Mouse (Mus musculus): ENCODE data around the gene Nop14.

Nop14 gene

DNA sequence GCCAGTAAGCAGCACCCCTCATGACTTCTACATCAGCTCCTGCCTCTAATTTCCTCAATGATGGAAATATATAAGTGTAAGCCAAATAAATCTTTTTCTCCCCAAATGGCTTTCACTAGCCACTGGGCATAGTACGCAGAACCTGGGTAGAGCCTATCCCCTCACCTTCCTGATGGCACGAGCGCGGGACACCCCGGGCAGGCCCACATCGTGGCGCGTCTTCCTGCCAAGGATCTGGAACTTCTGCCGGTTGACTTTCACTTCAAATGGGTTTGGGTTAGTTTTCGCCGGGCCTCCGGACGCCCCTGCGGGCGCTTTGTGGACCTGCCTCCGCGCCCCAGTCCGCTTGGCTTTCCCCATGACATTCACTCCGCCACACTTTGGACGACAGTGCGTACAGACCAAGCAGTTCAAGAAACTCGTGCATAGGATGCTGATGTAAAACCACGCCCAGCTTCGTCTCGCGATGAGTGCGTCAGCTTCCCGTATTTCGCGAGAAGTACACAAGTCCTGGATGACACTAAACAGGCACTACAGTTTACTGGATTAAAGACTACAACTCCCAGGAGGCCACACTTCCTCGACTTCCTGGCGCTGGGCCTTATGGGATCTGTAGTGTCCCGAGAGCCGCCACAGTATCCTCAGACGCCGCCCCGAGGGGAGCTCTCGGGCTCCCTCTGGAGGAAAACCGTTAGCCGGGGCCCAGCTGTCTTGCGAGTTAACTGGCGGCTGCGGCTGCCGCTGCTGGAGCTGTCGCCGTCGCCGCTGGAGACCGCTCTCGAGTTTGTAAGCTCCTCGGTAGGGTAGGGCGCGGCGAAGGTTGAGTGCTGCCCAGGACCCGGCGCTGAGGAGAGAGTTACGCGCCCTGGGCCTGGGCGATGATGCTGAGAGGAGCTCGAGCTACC lies at the start of gene Nop14, which contains the start of gene Grk4:
Nop14 (minus strand) TSS at position 463 of the 905 bp plus-strand sequence.
Grk4 (plus strand) TSS at position 694 of the 905 bp plus-strand sequence.
- DNase-seq (ENCODE audit: extremely low spot score, low spot score): peak; percentile 99

- DNase-seq (ENCODE audit: extremely low spot score, low spot score): no peak
These were observed 48.5 kb upstream of the Nop14 start for GRCm38 (mm10) chr5:34708436-34708835.

DNA sequence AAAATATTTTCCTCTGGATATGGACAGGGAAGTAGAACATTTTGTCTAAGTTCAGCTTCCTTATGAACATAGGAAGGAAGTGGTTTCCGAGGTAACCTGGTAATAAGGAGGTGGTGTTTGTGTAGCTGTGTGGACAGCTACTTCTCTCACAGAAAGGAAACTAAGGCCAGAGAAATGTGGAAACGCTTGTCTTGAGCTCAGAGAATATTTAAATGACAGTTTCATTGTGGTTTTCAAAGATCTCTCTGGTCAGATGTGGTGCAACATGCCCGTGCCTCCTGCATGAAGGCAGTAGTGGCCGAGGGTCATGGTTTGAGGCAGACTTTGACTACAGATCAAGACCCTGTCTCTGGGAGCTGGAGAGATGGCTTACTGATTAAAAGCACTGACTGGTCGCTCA lies 35.6 kb upstream of the Nop14 start:
- DNase-seq (ENCODE audit: extremely low spot score, low spot score): no peak

DNA sequence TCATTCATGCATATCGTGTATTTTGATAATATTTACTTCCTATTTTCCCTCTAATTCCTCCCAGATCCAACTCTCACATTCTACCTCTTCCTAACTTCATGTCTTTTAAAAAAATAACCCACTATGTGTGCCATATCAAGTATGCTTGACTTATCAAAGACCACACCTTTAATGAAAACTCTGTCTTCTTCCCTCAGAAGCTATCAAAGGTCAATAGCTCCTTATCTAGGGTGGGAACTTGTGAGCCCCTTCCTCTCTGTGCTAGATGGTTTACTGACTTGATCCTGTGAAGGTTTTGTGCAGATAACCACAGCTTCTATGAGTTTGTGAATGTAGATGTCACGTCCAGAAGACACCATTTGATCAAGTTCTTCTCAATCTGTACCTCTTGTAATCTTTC lies 32.8 kb upstream of the Nop14 start:
- DNase-seq (ENCODE audit: extremely low spot score, low spot score): no peak

DNA sequence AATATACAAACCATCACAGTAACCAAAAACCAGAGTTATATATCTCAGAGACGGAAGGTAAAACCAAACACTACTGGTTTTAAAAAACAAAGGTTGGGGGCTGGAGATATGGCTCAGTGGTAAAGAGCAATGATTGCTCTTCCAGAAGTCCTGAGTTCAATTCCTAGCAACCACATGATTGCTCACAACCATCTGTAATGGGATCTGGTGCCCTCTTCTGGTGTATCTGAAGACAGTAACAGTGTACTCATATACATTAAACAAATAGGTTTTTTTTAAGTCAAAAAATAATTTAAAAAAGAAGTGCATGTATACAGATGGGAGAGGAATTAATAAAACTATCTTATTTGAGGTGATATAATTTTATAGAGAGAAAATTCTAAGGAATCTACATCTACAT lies 29.9 kb upstream of the Nop14 start:
- DNase-seq (ENCODE audit: extremely low spot score, low spot score): no peak

GRCm38 (mm10) chr5:34670280-34670679 lies 10.3 kb upstream of the Nop14 start:
- DNase-seq (ENCODE audit: extremely low spot score, low spot score): no peak

DNA sequence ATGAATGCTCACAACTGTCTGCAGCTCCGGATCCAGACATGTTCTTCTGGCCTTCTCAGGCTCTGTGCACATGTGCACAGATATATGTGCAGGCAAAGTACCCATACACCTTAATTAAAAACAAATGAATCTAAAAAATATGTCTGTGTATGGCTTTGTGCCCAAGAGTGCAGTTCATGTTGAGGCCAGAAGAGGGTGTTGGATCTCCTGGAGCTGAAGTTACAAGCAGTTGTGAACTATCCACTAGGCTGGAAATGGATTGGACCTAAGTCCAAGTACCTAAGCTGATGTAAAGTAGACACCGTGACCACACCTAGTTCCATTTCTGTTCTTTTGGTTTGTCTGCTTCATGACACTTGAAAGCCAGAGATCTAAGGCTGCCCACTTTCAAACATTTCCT lies 9.5 kb upstream of the Nop14 start:
- no peak for DNase-seq (ENCODE audit: extremely low spot score, low spot score)

GRCm38 (mm10) chr5:34663231-34663630 lies 3.3 kb upstream of the Nop14 start:
- no peak for DNase-seq (ENCODE audit: extremely low spot score, low spot score)

GRCm38 (mm10) chr5:34661909-34662308 lies 2.0 kb upstream of the Nop14 start:
- DNase-seq (ENCODE audit: extremely low spot score, low spot score): no peak

DNA sequence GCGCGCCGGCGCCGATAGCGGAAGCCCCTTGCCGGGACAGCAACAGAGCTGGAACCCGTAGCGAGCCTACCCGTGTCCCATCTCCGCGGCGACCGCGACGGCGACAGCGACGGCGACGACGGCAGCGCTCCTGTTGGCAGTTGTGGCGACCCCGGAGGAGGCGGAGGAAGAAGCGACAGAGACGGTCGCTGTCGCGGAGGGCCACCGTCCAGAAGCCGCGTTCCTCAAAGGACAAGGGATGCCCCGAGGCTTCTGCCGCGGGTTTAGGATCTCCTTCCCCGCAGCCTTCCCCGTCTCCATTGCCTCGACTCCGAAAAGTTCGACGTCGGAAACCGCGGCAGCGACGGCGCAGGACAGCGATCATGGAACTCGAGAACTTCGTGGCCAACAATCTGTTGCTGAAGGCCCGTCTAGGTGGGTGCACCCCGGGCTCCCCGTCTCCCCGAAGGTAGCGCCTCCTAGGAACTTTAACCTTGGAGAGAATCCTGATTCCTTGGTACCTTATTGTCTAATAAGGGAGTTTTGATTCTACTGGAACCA lies 713 bp upstream of the Nop14 start:
- no peak for DNase-seq (ENCODE audit: extremely low spot score, low spot score)

DNA sequence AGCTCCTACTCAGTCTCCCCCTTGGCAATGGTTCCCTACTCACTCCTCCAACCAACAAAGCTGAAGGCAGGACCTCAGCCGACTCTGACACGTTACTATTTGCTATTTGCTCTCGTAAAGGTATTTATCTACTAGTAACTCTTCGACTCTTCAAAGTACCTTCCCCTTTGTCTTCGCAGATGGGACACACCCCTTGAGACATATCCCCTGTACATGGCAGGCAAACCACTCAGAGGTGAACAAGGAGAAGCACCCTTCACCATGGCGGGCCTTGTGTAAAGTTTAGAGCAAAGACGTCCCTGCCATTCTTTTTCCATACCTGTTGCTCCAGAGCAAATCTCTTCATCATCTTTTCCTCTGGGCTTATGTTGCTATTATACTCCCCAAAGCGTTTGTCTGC lies 2.4 kb downstream of the Nop14 start:
- no peak for DNase-seq (ENCODE audit: extremely low spot score, low spot score)

DNA sequence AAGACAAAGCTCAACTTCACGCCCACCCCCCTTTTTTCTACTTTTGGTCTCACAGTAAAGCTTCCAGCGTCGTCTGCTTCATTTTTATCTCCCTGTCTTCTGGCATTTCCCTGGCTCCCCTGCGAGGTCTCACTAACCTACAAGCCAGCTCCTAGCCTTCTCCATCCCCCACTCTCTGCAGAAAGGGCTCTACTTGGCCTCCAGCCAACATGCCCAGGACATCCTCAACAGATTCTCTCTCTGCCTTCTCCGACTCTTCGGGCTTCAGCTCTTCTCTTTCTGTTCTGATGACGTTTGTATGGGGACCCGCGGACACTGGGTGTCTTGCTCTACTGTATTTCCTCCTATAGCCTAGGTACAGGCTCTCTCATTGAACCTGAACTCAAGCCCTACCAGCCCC lies 5.1 kb downstream of the Nop14 start:
- no peak for DNase-seq (ENCODE audit: extremely low spot score, low spot score)

- DNase-seq (ENCODE audit: extremely low spot score, low spot score): no peak
These were observed 7.0 kb downstream of the Nop14 start for GRCm38 (mm10) chr5:34652961-34653360.

DNA sequence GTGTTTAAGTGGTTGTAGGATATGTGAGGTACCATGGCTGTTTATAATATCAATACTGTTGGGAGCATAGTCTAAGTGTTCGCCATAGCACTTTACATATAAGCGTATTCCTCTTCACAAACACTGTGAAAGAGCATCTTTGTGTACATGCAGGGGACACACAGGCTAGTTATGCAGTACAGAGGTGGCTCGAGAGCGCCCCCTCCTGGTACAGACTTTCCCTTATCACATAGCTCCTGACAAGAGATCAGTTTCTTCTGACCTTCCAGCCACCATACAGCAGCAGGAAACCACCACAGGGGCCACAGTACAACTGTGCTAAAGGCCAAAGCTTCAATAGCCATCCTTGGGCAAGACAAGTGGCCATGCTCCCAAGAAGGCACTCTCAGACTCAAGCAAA lies 12.4 kb downstream of the Nop14 start:
- DNase-seq (ENCODE audit: extremely low spot score, low spot score): peak; percentile 75

- DNase-seq (ENCODE audit: extremely low spot score, low spot score): no peak
These were observed 17.0 kb downstream of the Nop14 start for GRCm38 (mm10) chr5:34642932-34643331.

GRCm38 (mm10) chr5:34641991-34642390 lies 18.0 kb downstream of the Nop14 start:
- no peak for DNase-seq (ENCODE audit: extremely low spot score, low spot score)

- DNase-seq (ENCODE audit: extremely low spot score, low spot score): no peak
These were observed 22.3 kb downstream of the Nop14 start for GRCm38 (mm10) chr5:34637591-34638156.

DNA sequence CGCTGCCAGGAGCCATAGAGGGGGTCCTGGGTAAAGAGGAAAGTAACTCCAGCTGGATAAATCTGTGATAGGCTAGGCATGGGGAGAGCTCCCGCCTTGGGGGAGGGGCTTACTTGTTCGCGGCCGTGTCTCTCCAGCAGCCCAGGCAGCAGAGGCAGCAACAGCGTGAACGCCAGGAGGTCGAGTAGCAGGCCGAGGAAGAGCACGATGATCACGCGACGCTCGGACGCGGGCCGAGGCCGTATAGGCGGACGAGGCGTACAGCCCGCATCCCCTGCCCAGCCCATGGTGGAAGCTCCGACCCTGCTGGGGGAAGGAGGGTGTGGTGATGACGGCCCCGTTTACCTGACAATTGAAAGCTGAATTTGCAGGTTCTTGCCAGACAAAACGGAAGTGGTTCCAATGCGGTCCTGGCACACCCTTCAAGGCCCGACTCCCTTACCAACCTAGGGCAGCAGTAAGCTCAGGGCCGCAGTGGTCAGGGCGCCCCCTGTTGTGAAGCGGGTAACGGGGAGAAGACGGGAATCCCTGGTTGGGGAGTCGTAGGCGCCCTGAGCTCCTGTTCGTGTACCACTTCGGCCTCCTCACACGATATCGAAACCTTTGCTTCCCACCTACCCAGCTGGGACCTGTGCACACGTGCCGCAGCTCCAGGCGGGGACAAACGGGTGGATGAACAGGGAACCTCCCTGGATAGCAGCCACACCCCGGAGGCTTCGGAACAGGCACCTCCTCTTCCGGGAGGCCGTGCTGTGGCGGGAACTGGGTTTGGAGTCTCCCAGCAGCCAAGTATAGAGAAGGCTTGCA lies 23.3 kb downstream of the Nop14 start, which contains the start of gene Mfsd10:
Mfsd10 (minus strand) TSS at position 732 of the 807 bp plus-strand sequence.
- peak; percentile 76 for DNase-seq (ENCODE audit: extremely low spot score, low spot score)

DNA sequence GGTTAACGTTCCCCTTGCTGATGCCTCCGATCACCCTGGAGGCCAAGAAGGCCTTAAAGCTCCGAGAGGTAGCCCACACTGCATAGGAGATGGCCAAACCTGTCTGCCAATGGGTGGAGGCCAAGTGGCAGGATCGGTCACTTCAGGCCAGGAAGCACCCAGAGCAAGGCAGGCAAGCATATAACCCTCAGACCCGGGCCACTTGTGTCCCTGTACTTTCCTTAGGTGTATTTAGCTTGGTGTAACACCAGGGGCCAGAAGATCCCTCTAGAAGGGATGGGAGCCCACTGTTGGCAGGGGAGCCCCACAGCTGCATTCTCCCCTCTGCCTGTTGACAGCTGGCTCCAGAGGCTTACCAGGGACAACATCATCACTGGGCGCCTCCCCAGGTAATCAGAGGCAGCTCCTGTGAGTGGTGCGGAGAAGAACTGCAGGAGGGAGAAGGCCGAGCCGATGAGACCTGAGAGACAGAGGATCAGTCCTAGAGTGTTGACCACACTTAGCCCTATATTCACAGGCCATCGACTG lies 24.2 kb downstream of the Nop14 start:
- no peak for DNase-seq (ENCODE audit: extremely low spot score, low spot score)

DNA sequence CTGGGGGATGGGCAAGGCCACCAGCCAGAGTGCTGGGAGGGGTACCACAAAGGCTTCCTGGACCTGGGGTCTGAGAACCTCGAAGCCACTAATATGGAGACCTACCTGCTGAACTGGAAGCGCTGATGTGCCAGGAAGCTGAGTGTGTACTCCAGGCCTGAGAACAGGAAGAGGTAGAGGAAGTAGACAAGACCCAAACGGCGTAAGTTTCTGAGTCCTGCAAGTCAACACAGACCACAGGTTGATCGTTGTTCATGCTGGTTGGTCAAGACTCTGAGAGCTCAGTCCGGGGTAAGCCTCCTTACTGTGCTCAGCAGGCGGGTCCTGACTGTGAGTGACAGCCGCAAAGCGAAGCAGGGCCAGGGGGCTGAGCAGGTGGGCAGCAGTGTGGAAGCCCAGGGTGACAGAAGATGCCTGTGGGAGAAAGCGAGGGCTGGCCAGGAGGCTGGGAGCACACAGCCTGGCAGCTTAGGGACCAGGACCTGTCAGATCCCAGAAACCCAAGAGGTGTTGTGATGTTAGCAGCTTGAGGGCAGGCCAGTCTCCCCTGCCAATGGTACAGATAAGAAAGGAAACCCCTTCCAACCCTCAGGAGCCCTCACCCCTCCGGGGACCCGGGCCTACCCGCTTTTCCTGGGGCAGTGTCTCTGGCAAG lies 25.1 kb downstream of the Nop14 start:
- DNase-seq (ENCODE audit: extremely low spot score, low spot score): no peak

GRCm38 (mm10) chr5:34633641-34634040 lies 26.3 kb downstream of the Nop14 start:
- no peak for DNase-seq (ENCODE audit: extremely low spot score, low spot score)
